In the genomic region with DNA sequence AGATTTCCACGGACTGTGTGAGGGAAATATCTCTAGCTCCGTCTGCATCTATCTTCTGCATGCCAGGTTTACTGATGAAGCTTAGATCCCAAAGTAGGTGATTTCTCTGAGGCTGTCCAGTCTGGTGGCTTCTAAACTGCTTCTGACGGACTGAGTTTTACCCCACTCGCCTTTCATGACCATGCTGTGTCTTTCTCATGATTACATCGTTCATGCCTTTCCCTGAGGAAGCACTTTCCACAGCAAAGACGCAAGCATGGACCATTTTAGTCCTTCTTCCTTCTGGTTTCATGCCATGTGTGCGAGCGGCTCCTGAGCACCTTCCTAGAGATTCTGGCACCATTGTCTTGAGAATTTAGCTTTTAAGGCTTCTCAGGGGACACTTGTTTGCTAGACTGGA, we compare ENCODE assay signal across 12 mouse cellular contexts.
"Had no signal": no experiment of that assay in that cellular context is flagged by ENCODE, and none has a peak within 500 bp of the region (broad histone marks: within the 10 kb centered on the region; RNA-seq: fewer than 3 reads in every experiment).

No protein-coding gene starts in this region.

- H3K9ac ChIP-seq: liver, embryonic 12.5 days; lung, embryonic 14.5 days; neural tube, embryonic 12.5 days; stomach, embryonic 15.5 days had no signal

- H3K9me3 ChIP-seq: liver, embryonic 12.5 days; midbrain, embryonic 10.5 days; neural tube, embryonic 12.5 days; stomach, embryonic 15.5 days had no signal

- H3K27ac ChIP-seq: liver, embryonic 12.5 days; midbrain, embryonic 10.5 days; neural tube, embryonic 12.5 days; stomach, embryonic 15.5 days had no signal

- ATAC-seq: liver, embryonic 12.5 days had no signal

- H3K4me2 ChIP-seq: liver, embryonic 12.5 days; lung, embryonic 14.5 days; neural tube, embryonic 12.5 days; stomach, embryonic 15.5 days had no signal

- H3K36me3 ChIP-seq: liver, embryonic 12.5 days; midbrain, embryonic 10.5 days; neural tube, embryonic 12.5 days; stomach, embryonic 15.5 days had no signal

- DNase-seq: kidney, postnatal 25 days; lung, embryonic 14.5 days; lung, postnatal 10 days; lung, postnatal 4 days; midbrain, embryonic 14.5 days; thymus, adult 2 months; thymus, postnatal 25 days had no signal

- H3K27me3 ChIP-seq: liver, embryonic 12.5 days; neural tube, embryonic 12.5 days; stomach, embryonic 15.5 days had no signal

- H3K4me3 ChIP-seq: left cerebral cortex, adult 2 months; liver, embryonic 12.5 days; midbrain, embryonic 10.5 days; neural tube, embryonic 12.5 days; stomach, embryonic 15.5 days had no signal
